Mouse (Mus musculus): Measurements from ENCODE around the gene Asic1.

Gene Asic1

GRCm38 (mm10) chr15:99663964-99664599 is 6.1 kb upstream of the Asic1 start:
- no peak for DNase-seq (ENCODE audit: low spot score in 2 of 2)

- no peak for DNase-seq (ENCODE audit: low spot score in 2 of 2)
Observed at GRCm38 (mm10) chr15:99664600-99665451, 5.3 kb upstream of the Asic1 start.

- DNase-seq (ENCODE audit: low spot score in 2 of 2): no peak
Observed at GRCm38 (mm10) chr15:99667544-99667943, 2.6 kb upstream of the Asic1 start.

- DNase-seq (ENCODE audit: low spot score in 2 of 2): peak; percentile 48 to 73
Observed at GRCm38 (mm10) chr15:99668881-99669280, 1.3 kb upstream of the Asic1 start.

- DNase-seq (ENCODE audit: low spot score in 2 of 2): no peak
Observed at GRCm38 (mm10) chr15:99669392-99669791, 776 bp upstream of the Asic1 start.

- DNase-seq (ENCODE audit: low spot score in 2 of 2): no peak
Observed at GRCm38 (mm10) chr15:99670964-99671670, 949 bp downstream of the Asic1 start.

GRCm38 (mm10) chr15:99671783-99672182 is 1.6 kb downstream of the Asic1 start:
- DNase-seq (ENCODE audit: low spot score in 2 of 2): no peak

GRCm38 (mm10) chr15:99674866-99675265 is 4.7 kb downstream of the Asic1 start:
- DNase-seq (ENCODE audit: low spot score in 2 of 2): no peak

- DNase-seq (ENCODE audit: low spot score in 2 of 2): no peak
Observed at GRCm38 (mm10) chr15:99677089-99677488, 6.9 kb downstream of the Asic1 start.

GRCm38 (mm10) chr15:99678063-99678800 is 8.1 kb downstream of the Asic1 start:
- peak in 1 of 2 experiments; percentile 57 for DNase-seq (ENCODE audit: low spot score in 2 of 2)

GRCm38 (mm10) chr15:99679008-99679407 is 8.8 kb downstream of the Asic1 start:
- no peak for DNase-seq (ENCODE audit: low spot score in 2 of 2)

- no peak for DNase-seq (ENCODE audit: low spot score in 2 of 2)
Observed at GRCm38 (mm10) chr15:99682880-99683279, 12.7 kb downstream of the Asic1 start.

- DNase-seq (ENCODE audit: low spot score in 2 of 2): no peak
Observed at GRCm38 (mm10) chr15:99684156-99684555, 14.0 kb downstream of the Asic1 start.

GRCm38 (mm10) chr15:99688712-99689111 is 18.5 kb downstream of the Asic1 start:
- DNase-seq (ENCODE audit: low spot score in 2 of 2): peak in 1 of 2 experiments; percentile 43

GRCm38 (mm10) chr15:99690924-99691323 is 20.8 kb downstream of the Asic1 start:
- no peak for DNase-seq (ENCODE audit: low spot score in 2 of 2)

GRCm38 (mm10) chr15:99691976-99692375 is 21.8 kb downstream of the Asic1 start:
- DNase-seq (ENCODE audit: low spot score in 2 of 2): no peak

- DNase-seq (ENCODE audit: low spot score in 2 of 2): no peak
Observed at GRCm38 (mm10) chr15:99697309-99697708, 27.1 kb downstream of the Asic1 start.

GRCm38 (mm10) chr15:99698533-99699085 is 28.4 kb downstream of the Asic1 start:
- no peak for DNase-seq (ENCODE audit: low spot score in 2 of 2)

- DNase-seq (ENCODE audit: low spot score in 2 of 2): no peak
Observed at GRCm38 (mm10) chr15:99699715-99700114, 29.5 kb downstream of the Asic1 start.

- DNase-seq (ENCODE audit: low spot score in 2 of 2): no peak
Observed at GRCm38 (mm10) chr15:99700219-99701106, 30.3 kb downstream of the Asic1 start.
